Mouse (Mus musculus) G1E (cell line): ENCODE results near the gene Ghr.

Source experiments
- CTCF ChIP-seq: IDR thresholded peaks from 2 replicates; pipeline ENCODE4 v1.5.1; 2012; ENCODE audit warnings: low read depth, low read length, inconsistent platforms, mixed read lengths
- GATA1 ChIP-seq: IDR thresholded peaks from 2 replicates; pipeline ENCODE4 v1.6.1; 2012; ENCODE audit warnings: borderline replicate concordance, low read length, inconsistent platforms, mixed read lengths
- POLR2AphosphoS5 ChIP-seq: IDR thresholded peaks from 2 replicates; pipeline ENCODE4 v1.6.1; 2012; ENCODE audit warnings: low read depth, low read length, inconsistent platforms; ENCODE audit not compliant: insufficient replicate concordance
- TAL1 ChIP-seq: conservative IDR thresholded peaks from 2 replicates; pipeline ENCODE4 v1.6.1; 2012; ENCODE audit warnings: low read depth, low read length, inconsistent platforms, mixed read lengths

- TF ChIP-seq TAL1 (no peak), CTCF (no peak), GATA1 (no peak), POLR2AphosphoS5 (no peak)
These were observed 24.8 kb downstream of the Ghr start for GRCm38 (mm10) chr15:3558524-3558923.
